Mouse (Mus musculus) midbrain, embryonic 16.5 days (tissue): ENCODE measurements around the gene Smyd2. TPM values are rescaled to one million over a fixed set of nuclear protein-coding genes. Genes with fewer than 3 reads are reported as not detected.

ENCODE experiments used
- ATAC-seq: fragments of 200-750 bp; cut with Nextera tagmentation; 2 replicates; pipeline ENCODE4 v1.8.0; 2017; ENCODE audit warnings: moderate TSS enrichment
- H3K27ac ChIP-seq: fragments of 300-500 bp; sonication (generic); 2 replicates; pipeline ENCODE4 v1.5.1; 2014; ENCODE audit warnings: mild to moderate bottlenecking, low read length, mixed read lengths
- H3K27me3 ChIP-seq: fragments of 300-500 bp; sonication (generic); 2 replicates; pipeline ENCODE4 v1.6.1; 2014; ENCODE audit warnings: low read depth, low read length, mixed read lengths; ENCODE audit not compliant: control insufficient read depth, insufficient read depth
- H3K36me3 ChIP-seq: fragments of 300-500 bp; sonication (generic); 2 replicates; pipeline ENCODE4 v1.6.1; 2014; ENCODE audit warnings: mild to moderate bottlenecking, low read length, moderate library complexity, mixed read lengths; ENCODE audit not compliant: control insufficient read depth, insufficient read depth
- H3K4me1 ChIP-seq: fragments of 300-500 bp; sonication (generic); 2 replicates; pipeline ENCODE4 v1.6.1; 2014; ENCODE audit warnings: mild to moderate bottlenecking, low read length, mixed read lengths; ENCODE audit not compliant: control insufficient read depth, insufficient read depth
- H3K4me2 ChIP-seq: fragments of 300-500 bp; sonication (generic); 2 replicates; pipeline ENCODE4 v1.6.1; 2014; ENCODE audit warnings: mild to moderate bottlenecking, low read length, mixed read lengths
- H3K4me3 ChIP-seq: fragments of 300-500 bp; sonication (generic); 2 replicates; pipeline ENCODE4 v1.5.1; 2014; ENCODE audit warnings: low read depth, mild to moderate bottlenecking, low read length, moderate library complexity, mixed read lengths
- H3K9ac ChIP-seq: fragments of 300-500 bp; sonication (generic); 2 replicates; pipeline ENCODE4 v1.6.1; 2014; ENCODE audit warnings: low read depth, low read length, mixed read lengths
- H3K9me3 ChIP-seq: fragments of 300-500 bp; sonication (generic); replicated peaks from 2 replicates; pipeline ENCODE4 v1.6.1; 2014; ENCODE audit warnings: mild to moderate bottlenecking, low read length, mixed read lengths; ENCODE audit not compliant: control insufficient read depth, poor library complexity, severe bottlenecking
- WGBS: fragments of 180-500 bp; shearing (Covaris S2); extraction: QIAGEN DNeasy Blood & Tissue Kit; methylation state at CpG from one replicate; pipeline ENCODE4 v1.1.7; 2014; 5-methylcytosine and 5-hydroxymethylcytosine counted together
- polyA plus RNA-seq: library from polyadenylated mRNA; unstranded; fragments of >200 nt; fragmentation: Nextera tagmentation; extraction: Ambion mirVana; gene quantifications from 2 replicates; pipeline ENCODE4 v1.2.1, GENCODE M21; 2015

Gene Smyd2
- polyA plus RNA-seq, 1 experiment from 2014 or later = 78.7 TPM

GRCm38 (mm10) chr1:189849550-189849949 is 72.6 kb downstream of the Smyd2 start:
- Histone ChIP-seq H3K9me3 (no peaks in the 10 kb centered on the region), H3K27ac (no peak overlapping the region), H3K4me1 (no peaks in the 10 kb centered on the region), H3K36me3 (no peaks in the 10 kb centered on the region), H3K27me3 (no peaks in the 10 kb centered on the region), H3K4me3 (no peak overlapping the region), H3K9ac (no peak overlapping the region), H3K4me2 (no peak overlapping the region)
- 88% methylated on average over 11 of the region's 11 CpGs for WGBS
- ATAC-seq = no peak

- H3K4me2 ChIP-seq = no peak overlapping the region
- no peaks in the 10 kb centered on the region for H3K4me1 ChIP-seq
- WGBS = 89% methylated on average over 2 of the region's 2 CpGs
- H3K27me3 ChIP-seq = no peaks in the 10 kb centered on the region
- ATAC-seq = no peak
- H3K9me3 ChIP-seq = no peaks in the 10 kb centered on the region
- H3K36me3 ChIP-seq = no peaks in the 10 kb centered on the region
- no peak overlapping the region for H3K27ac ChIP-seq
- H3K4me3 ChIP-seq = no peak overlapping the region
- no peak overlapping the region for H3K9ac ChIP-seq
Observed at GRCm38 (mm10) chr1:189846319-189846718, 75.8 kb downstream of the Smyd2 start.

DNA sequence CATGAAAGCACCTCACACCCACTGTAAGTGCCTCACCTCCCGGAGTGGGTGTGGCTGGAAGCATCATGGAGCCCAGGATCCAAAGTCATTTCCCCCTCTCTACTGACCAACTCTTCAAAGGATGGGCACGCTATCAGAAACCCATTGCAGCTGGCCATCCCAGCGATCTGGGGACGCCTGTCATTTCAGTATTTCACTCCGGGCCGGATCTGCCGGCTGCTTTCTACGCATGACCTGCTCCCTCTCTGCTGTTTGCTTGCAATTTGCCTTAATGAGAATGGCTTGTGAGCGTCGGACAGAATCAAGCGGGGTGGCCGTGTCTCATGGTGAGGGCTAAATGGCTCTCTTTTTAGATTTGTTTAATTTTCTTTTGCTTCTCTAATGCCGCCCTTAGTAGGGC is 88.0 kb downstream of the Smyd2 start:
- Histone ChIP-seq H3K9me3 (no peaks in the 10 kb centered on the region), H3K4me2 (no peak overlapping the region), H3K4me3 (no peak overlapping the region), H3K4me1 (no peaks in the 10 kb centered on the region), H3K27me3 (no peaks in the 10 kb centered on the region), H3K9ac (no peak overlapping the region), H3K36me3 (no peaks in the 10 kb centered on the region), H3K27ac (no peak overlapping the region)
- ATAC-seq = no peak
- 52% methylated on average over 13 of the region's 13 CpGs for WGBS

DNA sequence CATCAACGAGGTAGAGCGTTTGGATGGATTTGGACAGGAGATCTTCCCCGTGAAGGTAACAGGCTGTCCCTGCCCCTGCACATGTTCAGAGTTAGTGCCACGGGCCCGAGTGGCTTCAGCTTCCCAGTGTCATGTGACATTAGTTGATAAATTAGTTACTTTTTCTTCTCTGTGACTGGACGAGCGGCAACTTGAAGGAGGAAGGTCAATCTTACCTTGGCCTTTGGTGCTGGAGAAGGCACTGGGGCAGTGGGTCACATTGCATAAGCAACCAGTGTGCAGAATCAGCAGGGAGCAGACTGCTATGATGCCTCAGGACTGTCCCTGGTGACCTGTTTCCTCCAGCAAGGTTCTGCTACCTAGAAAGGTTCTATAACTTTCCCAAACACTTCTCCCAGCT is 88.8 kb downstream of the Smyd2 start:
- H3K27me3 ChIP-seq = no peaks in the 10 kb centered on the region
- H3K27ac ChIP-seq = no peak overlapping the region
- no peak overlapping the region for H3K4me2 ChIP-seq
- no peak overlapping the region for H3K9ac ChIP-seq
- WGBS = 94% methylated on average over 7 of the region's 7 CpGs
- H3K4me3 ChIP-seq = no peak overlapping the region
- H3K9me3 ChIP-seq = no peaks in the 10 kb centered on the region
- no peaks in the 10 kb centered on the region for H3K36me3 ChIP-seq
- no peaks in the 10 kb centered on the region for H3K4me1 ChIP-seq
- ATAC-seq = no peak

- no peaks in the 10 kb centered on the region for H3K36me3 ChIP-seq
- no peaks in the 10 kb centered on the region for H3K9me3 ChIP-seq
- H3K4me1 ChIP-seq = no peaks in the 10 kb centered on the region
- no peak overlapping the region for H3K27ac ChIP-seq
- H3K4me3 ChIP-seq = no peak overlapping the region
- no peak overlapping the region for H3K9ac ChIP-seq
- H3K4me2 ChIP-seq = no peak overlapping the region
- WGBS = 16% methylated on average over 12 of the region's 12 CpGs
- no peaks in the 10 kb centered on the region for H3K27me3 ChIP-seq
- no peak for ATAC-seq
Observed at GRCm38 (mm10) chr1:189830797-189831232, 91.3 kb downstream of the Smyd2 start.

Other genes with a start within 250 kb of the Smyd2 start
- 10.1 and 11.2 TPM in 2 replicates for gene Cenpf, start 234.3 kb downstream of the Smyd2 start, polyA plus RNA-seq
- gene Ptpn14, start 194.1 kb downstream of the Smyd2 start, polyA plus RNA-seq = 1.0 and 1.2 TPM in 2 replicates
- 15.9 and 33.5 TPM in 2 replicates for gene Prox1, start 248.4 kb upstream of the Smyd2 start, polyA plus RNA-seq